Mouse (Mus musculus) ES-Bruce4 (cell line): ENCODE data around the gene Synpo2.

ENCODE experiments used
- CTCF ChIP-seq: IDR thresholded peaks from one replicate; pipeline ENCODE4 v1.8.1; 2011; ENCODE audit warnings: low read depth, low read length
- POLR2A ChIP-seq: IDR thresholded peaks from one replicate; pipeline ENCODE4 v1.8.1; 2011; ENCODE audit warnings: low read length; ENCODE audit not compliant: insufficient read depth

DNA sequence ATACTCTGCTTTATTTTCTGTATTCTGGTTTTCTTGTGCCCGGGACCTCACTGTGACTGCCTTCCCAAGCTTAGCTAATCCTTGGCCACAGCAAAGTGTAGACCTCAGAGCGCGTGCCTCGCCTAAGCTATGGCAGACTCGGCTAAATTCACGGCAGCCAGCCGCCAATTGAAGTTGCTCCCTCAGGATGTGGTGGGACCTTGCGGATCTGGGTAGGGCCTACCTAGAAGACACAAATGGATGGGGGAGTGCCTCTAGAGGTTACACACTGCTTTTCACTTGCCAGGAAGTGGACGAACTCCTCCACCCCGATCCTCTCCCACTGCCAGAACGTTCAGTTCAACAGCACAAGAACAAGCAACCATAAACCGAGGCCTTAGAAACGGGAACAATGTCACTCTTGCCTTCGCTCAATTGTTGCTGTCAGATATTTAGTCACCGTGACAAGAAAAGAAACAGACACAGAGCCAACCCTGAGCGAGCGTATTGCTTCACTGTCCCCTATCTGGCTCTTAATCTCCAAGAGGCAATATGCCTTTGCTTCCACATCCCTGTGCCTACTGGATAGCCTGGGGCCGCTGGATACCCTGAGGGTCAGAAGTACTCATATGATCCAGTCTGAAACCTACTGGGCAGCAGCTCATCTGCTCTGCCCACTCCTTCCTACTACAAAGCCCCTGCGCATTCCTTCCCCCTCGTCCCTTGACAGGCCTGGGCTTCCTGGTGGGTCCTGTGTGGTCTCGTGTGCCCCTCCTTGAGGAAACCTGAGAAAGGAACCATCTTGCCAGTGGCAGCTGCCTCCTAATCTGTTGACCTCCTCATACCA lies 62.2 kb downstream of the Synpo2 start:
- TF ChIP-seq CTCF (no peak), POLR2A (no peak)
